Mouse (Mus musculus) thymus, adult 18-20 months (tissue): ENCODE measurements around the gene Btbd6.
A peak's percentile ranks its signal among the peaks of the same experiment; 100 is the strongest.

Experiments used
- DNase-seq, 2 experiments: peaks; one replicate each; pipeline ENCODE4 v3.0.0; 2022; ENCODE audit warnings: mixed read lengths in 2 of 2

Gene Btbd6

DNA sequence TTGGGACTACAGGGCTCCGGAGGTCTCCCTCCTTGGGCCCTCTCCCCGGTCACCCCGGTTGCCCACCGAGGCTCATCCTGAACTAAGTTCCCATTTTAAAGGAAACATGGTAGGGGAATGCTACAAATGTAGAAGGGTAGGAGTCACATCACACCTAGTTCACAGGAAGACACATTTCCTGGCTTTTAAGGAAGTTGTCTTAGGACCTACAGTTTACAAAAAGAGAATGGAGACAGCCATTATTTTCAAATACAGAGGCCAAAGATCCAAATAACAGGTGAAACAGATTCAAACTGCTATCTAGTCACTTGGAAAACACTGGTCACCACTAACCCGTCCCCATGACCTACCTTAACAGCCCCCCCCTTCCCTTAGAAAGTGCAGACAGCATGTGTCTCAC lies 36.2 kb downstream of the Btbd6 start:
- no peak for DNase-seq

DNA sequence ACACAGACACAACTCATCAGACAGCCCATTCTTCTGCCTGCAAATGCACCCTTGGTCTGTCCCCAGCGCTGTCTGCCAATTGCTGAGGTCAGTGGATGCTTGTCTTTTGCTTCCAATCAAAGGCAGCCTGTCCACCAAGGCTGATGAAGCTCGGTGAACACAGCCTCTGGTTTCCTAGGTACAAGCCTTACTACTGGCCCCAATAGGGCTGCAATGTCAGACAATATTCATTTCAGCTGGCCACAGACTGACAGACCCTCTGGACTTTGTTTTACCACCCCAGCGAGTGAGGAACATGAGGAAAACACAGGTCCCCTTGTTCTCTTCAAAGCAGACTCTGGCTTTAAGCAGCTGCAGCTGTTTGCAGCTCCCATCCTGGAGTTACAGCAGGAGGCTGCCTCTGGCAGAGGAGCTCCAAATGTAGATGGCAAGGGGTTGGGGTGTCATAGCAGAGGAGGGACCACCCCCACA lies 36.8 kb downstream of the Btbd6 start:
- DNase-seq, result no peak

DNA sequence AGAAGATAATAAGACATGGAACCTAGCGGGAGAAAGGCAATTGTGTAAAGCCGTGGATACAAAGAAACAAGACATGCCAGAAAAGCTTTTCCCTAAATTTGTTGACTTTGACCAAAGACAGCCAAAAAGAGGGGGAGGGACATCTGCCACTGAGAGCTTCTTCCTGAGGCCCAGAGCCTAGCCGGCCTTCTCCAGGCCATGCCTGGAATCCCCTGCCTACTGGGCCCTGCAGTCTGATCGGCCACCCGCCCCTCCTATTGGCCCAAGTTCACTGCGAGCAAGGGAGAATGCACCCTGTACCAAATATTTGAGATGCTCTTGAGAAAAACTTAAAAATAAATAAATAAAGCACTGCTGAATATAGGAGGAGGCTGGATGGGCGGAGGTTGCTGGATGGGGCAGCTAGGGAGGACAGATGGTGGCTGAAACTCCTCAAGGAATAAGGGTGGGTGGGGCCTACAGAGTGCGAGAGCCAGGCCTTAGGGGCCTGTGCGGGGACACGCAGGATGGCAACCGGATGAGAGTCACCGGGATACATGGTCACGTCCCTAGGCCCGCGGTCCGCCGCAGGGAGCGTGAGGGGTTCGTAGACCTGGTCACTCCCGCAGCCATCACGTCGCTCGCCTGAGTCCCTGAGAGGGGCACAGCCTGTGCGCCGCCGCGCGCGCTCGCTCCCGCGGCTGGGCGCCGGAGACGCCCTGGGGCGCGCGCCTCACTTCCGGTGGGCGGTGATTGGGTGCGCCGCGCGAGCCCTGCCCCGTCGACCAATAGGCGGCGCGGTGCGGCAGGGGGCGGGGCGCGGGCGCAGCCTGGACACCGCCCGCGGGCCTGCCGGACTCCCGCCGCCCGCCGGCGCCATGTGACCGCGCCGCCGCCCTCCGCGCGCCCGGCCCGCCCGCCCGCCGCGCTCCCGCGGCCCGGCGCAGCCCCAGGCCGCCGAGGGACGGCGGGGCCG lies 37.6 kb downstream of the Btbd6 start, which contains the start of gene Pacs2:
Pacs2 (plus strand) TSS at position 905 of the 955 bp plus-strand sequence.
- peak; percentile 76 to 77 for DNase-seq

- peak; percentile 27 to 29 for DNase-seq
Observed at GRCm38 (mm10) chr12:113014561-113015556, 38.6 kb downstream of the Btbd6 start.

DNA sequence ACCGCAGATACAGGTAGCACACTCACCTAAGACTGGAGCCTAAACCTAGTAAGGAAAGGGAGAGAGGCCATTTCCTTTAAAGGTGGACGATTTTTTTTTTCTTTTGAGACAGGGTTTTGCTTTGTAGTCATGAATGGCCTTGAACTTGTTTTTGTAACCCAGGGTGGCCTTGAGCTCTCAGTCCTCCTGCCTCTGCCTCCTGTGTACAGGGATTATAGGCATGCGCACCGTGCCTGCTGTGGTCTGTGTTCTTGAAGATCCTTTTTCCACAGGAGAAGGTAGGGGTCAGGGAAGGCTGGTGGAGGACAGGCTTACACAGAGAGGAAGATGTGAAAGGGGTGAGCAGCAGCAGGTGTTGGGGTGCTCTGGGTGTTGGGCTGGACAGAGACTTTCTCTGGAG lies 39.7 kb downstream of the Btbd6 start:
- DNase-seq, result no peak

GRCm38 (mm10) chr12:113016976-113017375 lies 40.7 kb downstream of the Btbd6 start:
- no peak for DNase-seq

GRCm38 (mm10) chr12:113017429-113017984 lies 41.2 kb downstream of the Btbd6 start:
- DNase-seq, result no peak

GRCm38 (mm10) chr12:113018763-113019162 lies 42.5 kb downstream of the Btbd6 start:
- DNase-seq, result no peak

GRCm38 (mm10) chr12:113021488-113021887 lies 45.2 kb downstream of the Btbd6 start:
- DNase-seq, result no peak

- no peak for DNase-seq
Observed at GRCm38 (mm10) chr12:113023082-113023481, 46.8 kb downstream of the Btbd6 start.

- no peak for DNase-seq
Observed at GRCm38 (mm10) chr12:113026557-113026956, 50.3 kb downstream of the Btbd6 start.

DNA sequence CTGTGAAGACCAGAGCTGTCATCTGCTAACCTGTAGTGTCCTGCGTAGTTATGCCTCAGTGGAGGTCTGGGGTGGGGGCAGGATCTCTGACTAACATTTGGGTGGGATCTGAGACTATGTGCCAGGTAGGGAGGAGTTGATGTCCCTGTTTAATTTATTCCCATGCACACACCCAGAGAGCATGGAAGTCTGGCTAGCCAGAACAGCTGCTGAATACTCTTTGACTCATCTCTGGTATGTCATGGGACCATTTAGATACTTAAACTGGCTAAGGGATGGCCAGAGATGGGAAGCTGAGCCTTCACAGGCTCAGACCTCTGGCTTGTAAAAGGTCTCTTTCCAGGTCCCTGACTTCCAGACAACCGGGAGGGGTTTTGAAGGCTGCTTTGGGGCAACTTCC lies 51.2 kb downstream of the Btbd6 start:
- no peak for DNase-seq

DNA sequence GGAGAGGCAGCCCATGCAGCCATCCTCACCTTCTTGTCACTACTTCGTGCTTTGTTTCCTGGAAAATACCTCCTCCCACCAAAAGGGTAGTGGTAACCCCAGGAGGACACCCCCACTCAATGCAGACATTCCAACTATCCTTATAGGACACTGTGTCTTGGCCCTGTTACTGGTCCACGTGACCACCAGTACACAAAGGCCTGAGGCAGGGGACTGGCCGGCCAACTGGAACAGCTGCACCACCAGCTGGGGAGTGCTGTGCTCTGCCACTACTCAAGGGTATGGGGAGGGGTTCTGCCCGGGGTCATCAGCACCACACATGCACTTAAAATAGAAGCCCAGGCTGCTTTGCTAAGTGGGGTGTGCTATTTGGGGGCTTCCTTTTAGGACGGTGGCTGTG lies 51.8 kb downstream of the Btbd6 start:
- DNase-seq, result no peak
